Mouse (Mus musculus): ENCODE data around the gene Coq6. TPM values are rescaled to one million over a fixed set of nuclear protein-coding genes. Genes with fewer than 3 reads are reported as not detected.
A peak's percentile ranks its signal among the peaks of the same experiment; 100 is the strongest.

The Coq6 gene
- total RNA-seq, 2 experiments from 2014 or later, result 89.2 to 93.1 TPM

- intact Hi-C loops (cut with DNase I), result no loop called here
- no peak for DNase-seq
These were observed 31.2 kb downstream of the Coq6 start for GRCm38 (mm10) chr12:84392681-84393080.

GRCm38 (mm10) chr12:84393847-84394246 is 32.4 kb downstream of the Coq6 start:
- no peak for DNase-seq
- intact Hi-C loops (cut with DNase I), result no loop called here

- DNase-seq, result no peak
- intact Hi-C loops (cut with DNase I), result no loop called here
These were observed 35.7 kb downstream of the Coq6 start for GRCm38 (mm10) chr12:84396947-84397679.

- intact Hi-C loops (cut with DNase I), result no loop called here
- no peak for DNase-seq
These were observed 36.2 kb downstream of the Coq6 start for GRCm38 (mm10) chr12:84397685-84398084.

- intact Hi-C loops (cut with DNase I), result no loop called here
- no peak for DNase-seq
These were observed 37.2 kb downstream of the Coq6 start for GRCm38 (mm10) chr12:84398629-84399028.

GRCm38 (mm10) chr12:84399135-84399534 is 37.7 kb downstream of the Coq6 start:
- no peak for DNase-seq
- intact Hi-C loops (cut with DNase I), result no loop called here

GRCm38 (mm10) chr12:84399663-84400062 is 38.2 kb downstream of the Coq6 start:
- no peak for DNase-seq
- intact Hi-C loops (cut with DNase I), result no loop called here

- intact Hi-C loops (cut with DNase I), result no loop called here
- no peak for DNase-seq
These were observed 38.6 kb downstream of the Coq6 start for GRCm38 (mm10) chr12:84400068-84400467.

GRCm38 (mm10) chr12:84400653-84401052 is 39.2 kb downstream of the Coq6 start:
- DNase-seq, result no peak
- intact Hi-C loops (cut with DNase I), result no loop called here

- DNase-seq, result no peak
- intact Hi-C loops (cut with DNase I), result no loop called here
These were observed 41.5 kb downstream of the Coq6 start for GRCm38 (mm10) chr12:84402923-84403322.

- intact Hi-C loops (cut with DNase I), result no loop called here
- DNase-seq, result no peak
These were observed 43.1 kb downstream of the Coq6 start for GRCm38 (mm10) chr12:84404541-84404940.

GRCm38 (mm10) chr12:84407259-84407658 is 45.8 kb downstream of the Coq6 start:
- DNase-seq, result no peak
- intact Hi-C loops (cut with DNase I), result no loop called here

GRCm38 (mm10) chr12:84407874-84408818 is 46.7 kb downstream of the Coq6 start:
- intact Hi-C loops (cut with DNase I), result loop anchor here (2.0 kb wide), 1 partner anchor 47 kb away; the partner anchor contains the start of genes Coq6 and Fam161b
- peak; percentile 26 to 43 for DNase-seq

- intact Hi-C loops (cut with DNase I), result loop anchor here (2.0 kb wide), 1 partner anchor 48 kb away; the partner anchor contains the start of genes Coq6 and Fam161b
- peak; percentile 94 to 95 for DNase-seq
These were observed 47.5 kb downstream of the Coq6 start, which contains the start of the genes Entpd5 and Bbof1 for GRCm38 (mm10) chr12:84408819-84409507. Gene Entpd5 (minus strand): TSS chr12:84409029. Gene Bbof1 (plus strand): TSS chr12:84409071.

- peak; percentile 88 to 89 for DNase-seq
- intact Hi-C loops (cut with DNase I), result no loop called here
These were observed 55.6 kb downstream of the Coq6 start, which contains the start of gene Rnf113a2 for GRCm38 (mm10) chr12:84416834-84417604. Gene Rnf113a2 (plus strand): TSS chr12:84417196.

- intact Hi-C loops (cut with DNase I), result no loop called here
- no peak for DNase-seq
These were observed 56.1 kb downstream of the Coq6 start for GRCm38 (mm10) chr12:84417605-84417922.
